Mouse (Mus musculus) fat pad, adult 2 months (tissue): ENCODE measurements around the gene Slc50a1.

Experiments used
- DNase-seq: peaks from one replicate; pipeline ENCODE4 v3.0.0-alpha.2; 2011; ENCODE audit warnings: low read depth, low spot score; ENCODE audit errors: extremely low read depth

The Slc50a1 gene

DNA sequence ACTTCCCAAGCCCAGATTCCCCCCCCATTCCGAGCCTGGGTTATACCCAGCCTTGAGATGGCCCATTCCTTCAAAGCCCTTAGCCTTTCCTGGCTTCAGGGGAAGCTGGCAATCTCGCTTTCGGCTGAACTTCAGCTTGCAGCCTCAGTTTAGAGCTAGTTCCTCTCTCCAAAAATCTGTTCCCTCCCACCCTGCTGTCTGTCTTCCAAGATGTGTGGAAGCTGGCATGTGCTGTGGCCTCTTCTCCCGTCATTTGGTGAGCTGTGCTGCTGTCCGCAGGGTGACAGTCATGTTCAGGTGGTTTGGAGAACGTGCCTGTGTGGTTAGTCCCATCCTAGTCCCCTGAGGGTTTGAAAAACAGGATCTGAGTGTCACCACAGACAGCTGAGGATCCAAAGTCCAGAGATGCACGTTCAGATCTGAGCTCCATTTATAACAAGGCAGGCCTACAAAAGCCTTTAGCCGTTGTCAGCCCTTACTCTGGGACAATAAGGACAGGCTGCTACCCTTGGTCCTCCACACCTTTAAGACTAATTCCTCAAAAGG is 25.4 kb upstream of the Slc50a1 start:
- DNase-seq, result no peak

DNA sequence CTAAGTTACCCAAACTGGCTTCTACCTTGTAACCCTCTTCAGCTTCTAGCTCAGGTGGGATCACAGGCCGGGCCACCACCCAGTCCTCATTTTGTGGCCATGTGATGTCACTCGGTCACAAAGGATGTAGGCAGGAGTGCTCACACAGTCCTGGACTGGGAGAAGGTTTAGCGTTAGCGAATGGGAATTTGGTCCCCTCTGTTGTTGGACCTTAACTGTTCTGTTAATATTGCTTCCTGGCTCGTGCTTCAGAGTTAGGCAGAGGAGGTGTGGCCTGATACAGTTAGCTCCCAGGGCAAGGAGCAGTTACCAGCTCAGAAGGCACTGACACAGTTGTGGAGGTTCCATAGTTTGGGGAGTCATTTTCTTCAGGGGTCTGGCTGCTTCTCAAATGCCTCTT is 23.8 kb upstream of the Slc50a1 start:
- no peak for DNase-seq

DNA sequence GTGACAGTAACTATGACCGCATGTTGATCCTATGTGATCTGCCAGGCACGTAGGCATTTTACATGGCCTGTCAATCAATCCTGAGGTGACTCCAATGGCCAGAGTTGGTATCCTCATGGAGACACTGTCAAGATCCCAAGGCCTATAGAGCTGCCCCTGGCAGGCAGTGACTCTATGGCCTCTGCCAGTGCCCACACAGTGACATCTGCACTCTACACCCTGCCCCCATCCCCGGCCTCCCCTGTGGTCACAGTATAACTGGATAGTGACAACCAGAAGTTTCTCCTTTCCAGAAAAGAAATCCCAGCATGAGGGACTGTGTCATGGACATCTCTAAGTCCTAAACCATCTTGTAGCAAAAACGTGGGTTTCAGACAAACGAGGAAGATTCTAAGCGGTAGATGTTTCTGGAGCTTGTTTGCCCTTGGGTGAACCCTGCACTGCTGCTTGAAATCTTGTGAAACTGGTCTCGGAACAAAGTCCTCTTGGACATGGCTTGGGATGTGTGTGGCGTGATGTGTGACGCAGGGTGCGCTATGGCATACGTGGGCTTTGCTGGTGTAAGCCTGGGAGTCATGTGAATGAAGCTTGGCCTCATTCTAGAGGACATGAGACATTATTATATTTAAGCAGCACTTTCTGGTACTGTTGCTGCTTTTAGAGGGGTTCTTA is 23.0 kb upstream of the Slc50a1 start:
- DNase-seq, result no peak

DNA sequence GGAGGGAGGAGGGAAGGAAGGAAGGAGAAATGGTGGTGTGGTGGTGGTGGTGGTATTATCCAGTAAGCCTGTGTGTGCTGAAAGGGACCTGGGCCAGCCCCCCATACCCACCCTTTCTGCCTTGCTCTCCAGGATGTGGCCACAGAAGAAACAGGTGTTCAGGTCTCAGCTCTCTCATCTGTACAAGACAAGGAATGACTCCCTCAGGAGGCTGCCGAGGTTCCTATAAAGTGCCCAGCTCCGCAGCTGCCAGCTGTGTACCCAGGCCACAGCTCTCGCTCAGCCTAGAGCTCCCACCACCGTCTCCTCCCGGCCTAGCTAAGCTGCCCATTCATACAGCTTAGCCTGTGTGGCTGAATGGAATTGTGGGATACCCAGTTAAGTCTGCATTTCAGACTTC is 21.9 kb upstream of the Slc50a1 start:
- no peak for DNase-seq

DNA sequence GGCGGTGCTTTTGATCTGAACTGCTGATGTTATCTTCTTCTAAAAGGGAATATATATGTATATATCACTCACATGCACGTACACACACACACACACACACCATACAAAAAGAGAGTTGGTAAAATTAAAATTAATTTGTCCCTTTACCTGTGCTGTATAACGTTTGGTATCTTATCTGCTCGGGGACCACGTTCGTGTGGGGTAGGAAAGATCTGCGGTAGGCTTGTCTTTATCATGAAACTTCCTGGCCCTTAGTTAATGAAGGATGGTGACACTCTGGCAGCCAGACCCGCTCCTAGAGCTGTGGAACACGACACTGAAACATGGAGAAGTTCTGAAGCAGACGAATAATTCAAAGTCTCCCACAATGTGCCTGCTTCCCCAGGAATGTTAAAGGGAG is 21.5 kb upstream of the Slc50a1 start:
- no peak for DNase-seq

DNA sequence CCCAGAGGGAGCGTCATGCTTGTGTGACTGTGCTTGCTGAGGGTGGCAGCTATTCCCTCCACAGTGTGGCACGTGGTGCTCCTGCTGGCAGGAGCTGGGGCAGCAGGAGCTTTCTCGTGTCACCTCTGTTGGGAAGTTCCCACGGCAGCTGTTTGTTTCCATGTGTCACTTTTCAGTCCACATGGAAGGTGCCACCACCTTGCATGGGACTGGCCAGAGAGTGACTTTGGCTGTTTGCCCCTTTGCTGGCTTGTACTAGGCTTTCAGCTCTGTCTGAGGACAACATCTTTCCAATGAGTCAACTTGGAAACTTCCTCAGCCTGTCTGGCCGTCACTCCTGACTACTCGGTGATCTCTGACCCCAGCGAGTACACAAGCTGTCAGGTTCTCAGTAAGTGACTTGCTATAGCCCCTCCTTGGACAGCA is 18.1 kb upstream of the Slc50a1 start:
- DNase-seq, result no peak

DNA sequence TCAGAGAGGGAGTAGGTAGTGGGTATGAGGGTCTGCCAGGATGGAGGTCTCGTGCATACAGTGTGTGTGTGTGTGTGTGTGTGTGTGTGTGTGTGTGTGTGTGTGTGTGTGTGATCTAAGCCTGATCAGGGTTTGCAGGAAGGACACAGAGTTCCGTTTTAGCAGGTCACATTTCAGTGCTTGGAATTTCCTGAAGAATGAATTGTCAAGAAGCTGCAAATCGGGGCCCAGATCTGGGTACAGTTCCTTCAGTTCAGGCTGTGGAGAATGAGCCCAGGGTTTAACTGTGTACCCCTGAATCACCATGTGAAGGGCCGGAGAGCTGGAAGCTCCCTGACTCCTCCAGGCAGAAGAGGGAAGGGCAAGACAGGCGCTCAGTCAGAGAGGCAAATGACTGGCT is 16.9 kb upstream of the Slc50a1 start:
- DNase-seq, result no peak

DNA sequence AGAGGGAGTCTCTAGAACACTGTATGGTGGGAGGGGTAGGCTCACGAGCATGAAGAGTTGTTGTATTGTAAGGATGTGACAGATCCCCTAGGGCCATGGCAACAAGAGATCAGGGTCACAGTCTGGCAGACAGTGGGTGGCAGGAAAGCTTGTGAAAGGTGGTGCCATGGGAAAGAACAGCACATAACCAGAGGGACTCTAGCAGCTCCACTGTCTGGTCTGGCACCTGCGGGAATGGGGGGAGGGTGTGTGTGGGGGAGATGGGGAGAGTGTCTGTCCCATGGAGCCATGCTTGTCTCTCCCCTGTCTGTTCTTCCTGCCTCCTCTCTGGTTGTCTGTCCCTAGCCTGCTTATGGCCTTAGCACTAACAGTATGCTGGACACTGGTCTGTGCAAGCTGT is 15.2 kb upstream of the Slc50a1 start:
- DNase-seq, result no peak

DNA sequence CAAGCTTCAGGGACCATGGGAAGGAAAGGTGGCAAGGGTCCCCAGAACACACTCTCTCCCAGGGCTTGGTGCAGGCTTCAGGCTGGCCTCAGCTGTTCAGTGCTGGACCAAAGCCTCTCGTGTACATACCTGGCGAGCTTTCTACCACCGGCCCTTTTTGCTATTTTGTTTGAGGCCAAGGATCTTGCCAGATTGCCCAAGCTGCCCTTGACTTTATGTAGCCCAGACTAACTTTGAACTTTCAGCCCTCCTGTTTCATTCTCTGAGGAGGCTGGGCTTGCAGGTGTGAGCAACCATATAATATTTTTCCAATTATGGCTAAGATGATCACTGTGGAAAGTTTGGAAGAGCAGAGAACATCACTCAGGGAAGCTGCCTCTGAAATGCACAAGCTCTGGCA is 13.9 kb upstream of the Slc50a1 start:
- DNase-seq, result no peak

DNA sequence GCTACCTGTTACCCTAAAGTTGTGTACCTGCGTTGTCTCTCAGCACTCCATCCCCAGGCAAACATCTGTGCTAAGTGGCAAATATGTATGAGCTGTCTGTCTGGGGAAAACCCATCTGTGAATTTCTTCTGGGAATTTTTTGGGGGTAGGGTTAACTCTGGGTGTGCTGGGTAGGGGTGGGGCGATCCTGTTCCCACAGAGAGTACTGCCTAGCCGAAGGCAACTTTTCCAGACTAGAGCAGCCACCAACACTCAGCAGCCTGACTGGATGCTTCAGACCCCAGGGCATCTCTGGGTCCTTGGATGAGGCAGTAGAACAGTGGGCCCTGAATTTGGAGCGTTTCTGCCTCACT is 11.9 kb upstream of the Slc50a1 start:
- no peak for DNase-seq

DNA sequence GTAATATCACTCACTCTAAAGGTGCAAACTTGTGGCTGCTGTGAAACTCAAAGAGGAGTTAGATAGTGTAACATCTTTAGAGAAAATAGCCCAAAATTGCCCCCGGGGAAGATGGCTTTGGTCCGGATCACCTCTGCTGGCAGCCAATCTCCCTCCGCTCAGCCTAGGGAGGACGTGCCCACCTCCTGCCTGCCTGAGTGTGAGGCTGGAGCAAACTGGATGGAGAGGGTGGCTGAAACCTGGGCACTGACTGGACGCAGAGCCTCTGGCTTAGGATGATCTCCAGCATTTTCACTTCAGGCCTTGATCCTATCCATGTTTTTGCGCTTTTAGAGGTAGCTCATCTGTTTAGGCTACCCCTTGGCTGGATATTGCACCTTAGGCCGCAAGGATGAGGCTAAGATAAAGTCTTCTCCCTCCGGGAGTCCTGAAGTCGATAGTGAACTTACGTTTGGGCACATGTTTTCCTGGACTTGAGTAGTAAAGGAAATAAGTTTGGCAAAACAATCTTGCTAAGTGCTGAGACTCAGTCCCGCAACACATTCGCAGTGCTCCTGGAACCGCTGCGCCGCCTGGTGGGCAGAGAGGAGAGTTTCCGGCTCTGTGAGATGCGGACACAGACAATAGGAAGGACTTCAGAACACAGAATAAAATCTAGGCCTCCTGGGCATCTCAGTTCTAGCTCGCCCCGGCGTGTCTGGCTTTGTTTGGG is 11.4 kb upstream of the Slc50a1 start:
- DNase-seq, result no peak

DNA sequence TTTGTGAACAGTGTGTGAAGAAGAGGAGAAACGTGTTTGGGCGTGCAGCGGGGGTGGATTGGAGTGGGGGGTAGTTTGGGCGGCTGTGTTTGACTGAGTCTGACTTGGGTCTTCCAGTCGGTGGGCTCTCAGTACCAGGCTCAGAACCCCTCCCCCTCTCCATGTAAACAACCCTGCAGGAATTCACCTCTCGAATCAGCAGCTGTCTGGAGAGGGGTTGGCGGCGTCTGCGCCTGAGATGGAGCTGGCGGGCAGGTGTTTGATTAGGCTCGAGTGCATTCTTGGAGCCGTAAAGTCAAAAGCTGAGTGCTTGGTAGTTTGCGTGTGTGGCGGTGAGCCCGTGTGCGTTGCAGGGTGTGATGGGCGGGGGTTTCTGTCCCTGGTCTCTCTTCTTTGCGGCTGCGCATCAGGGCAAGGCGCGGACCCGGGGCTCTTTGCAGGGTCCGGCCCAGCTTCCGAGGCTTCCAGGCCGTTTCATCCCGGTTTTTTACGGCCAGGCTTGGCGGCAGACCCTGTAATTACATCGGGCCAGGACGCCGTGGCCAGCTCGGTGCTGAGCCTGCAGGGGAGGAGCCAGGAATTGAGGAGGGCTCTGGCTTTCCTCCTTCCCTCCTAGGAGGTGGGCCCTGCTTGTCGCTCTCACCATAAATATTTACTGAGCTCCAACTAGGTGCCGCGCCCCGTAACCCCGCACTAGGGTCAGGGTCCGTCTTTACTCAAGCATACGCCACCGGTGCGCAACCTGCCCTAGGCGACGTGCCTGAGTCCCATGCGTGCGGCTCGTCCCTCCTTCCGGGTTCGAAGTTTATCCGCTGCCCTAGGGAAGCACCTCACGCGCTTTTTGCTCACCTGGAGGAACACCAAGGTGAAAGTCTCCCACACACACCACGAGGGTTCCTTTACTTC is 10.5 kb upstream of the Slc50a1 start, which contains the start of gene Efna1:
TSS of gene Efna1 (minus strand) at position 537 of the 906 bp plus-strand sequence.
- DNase-seq, result no peak

DNA sequence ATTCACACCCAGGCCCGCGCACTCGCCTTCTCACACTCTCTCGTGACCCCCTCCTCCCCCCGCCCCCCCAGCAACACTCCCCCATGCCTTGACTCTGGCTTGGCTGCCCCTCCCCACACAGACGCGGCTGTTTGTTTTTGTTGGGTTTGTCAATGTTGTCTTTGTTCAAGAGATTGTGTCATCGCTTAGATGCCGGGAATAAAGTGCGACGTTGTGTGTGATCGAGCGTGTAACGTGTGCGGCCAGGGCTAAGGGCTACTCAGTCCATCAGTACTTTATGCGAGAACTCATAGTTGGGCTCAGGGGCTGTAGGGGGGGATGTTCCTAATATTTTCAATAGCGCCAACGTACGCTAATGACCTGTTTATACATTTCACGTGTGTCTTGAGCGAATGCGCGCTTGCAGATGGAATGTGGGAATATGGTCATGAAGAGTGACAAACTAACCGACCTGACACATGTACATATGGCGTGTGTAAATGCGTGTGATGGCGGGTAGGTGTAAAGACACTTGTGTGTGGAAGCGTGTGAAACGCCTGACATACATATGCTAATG is 9.8 kb upstream of the Slc50a1 start:
- DNase-seq, result no peak

DNA sequence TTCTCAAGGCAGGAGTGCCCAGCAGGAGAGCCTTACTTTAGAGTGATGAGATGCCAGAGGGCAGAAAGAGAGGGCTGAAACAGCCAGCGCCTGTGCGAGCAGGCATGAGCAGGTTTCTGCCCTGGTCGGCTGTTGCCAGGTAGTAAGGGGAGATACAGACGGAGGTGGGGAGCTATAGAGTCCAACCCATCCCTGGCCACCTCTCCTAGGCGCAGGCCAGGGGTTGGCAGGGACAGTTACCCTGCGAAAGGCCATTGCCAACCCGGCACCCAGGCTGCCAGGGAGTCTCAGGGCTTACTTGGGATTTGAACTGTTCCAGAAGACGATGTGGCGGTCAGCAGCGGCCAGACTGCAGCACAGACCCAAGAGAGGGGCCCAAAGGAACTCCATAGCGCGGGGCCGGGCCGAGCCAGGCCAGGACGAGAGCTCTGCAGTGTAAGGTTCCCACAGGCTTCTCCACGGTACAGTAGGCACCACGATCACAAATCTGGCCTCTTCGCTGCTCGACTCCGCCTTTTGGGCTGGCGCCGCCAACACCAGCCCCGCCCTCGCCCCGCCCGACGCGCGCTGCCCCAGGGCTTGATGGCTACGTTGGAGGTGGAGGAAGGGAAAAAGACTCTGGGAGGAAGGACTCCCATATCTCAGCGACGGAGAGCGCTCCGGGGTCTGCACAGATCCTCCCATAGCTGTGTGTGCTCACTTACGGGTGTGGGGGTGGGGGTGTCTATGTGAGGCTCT is 9.0 kb upstream of the Slc50a1 start:
- no peak for DNase-seq

DNA sequence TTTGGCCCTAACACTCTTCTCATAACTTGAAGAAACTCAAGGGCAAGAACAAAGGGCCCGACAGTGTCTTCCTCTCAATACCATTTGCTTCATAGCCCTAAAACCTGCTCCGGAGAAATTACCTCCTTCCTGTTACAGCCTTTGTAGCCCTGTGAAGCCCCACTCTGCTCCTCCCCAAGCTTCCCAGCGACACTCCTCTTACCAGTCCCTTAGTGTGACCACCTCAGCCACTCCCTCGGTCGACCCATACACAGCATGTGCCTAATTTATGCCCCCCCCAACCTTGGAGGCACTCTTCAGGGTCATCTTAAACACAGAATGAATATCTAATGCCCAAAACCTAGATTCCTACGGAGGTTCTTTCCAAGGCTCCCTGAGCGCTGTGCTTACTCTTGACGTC is 8.3 kb upstream of the Slc50a1 start:
- DNase-seq, result no peak

DNA sequence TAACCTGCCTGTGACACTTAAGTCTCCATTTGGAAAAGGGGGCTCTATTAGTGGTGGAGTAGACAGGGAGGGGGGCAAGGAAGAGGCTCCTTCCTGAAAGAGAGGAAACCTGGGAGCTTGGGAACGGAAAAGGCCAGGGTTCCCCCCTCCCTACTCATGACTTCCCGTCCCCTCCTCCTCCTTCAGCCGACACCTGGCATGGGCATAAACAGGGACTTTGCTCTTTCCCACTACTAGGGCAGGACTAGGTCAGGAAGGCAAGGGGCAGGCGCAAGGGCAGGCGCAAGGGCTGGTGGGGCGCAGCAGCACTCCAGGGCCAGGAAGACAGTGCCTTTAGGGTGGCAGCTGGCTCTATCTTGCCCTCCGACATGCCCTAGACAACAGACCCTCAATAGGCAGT is 7.7 kb upstream of the Slc50a1 start:
- DNase-seq, result no peak

DNA sequence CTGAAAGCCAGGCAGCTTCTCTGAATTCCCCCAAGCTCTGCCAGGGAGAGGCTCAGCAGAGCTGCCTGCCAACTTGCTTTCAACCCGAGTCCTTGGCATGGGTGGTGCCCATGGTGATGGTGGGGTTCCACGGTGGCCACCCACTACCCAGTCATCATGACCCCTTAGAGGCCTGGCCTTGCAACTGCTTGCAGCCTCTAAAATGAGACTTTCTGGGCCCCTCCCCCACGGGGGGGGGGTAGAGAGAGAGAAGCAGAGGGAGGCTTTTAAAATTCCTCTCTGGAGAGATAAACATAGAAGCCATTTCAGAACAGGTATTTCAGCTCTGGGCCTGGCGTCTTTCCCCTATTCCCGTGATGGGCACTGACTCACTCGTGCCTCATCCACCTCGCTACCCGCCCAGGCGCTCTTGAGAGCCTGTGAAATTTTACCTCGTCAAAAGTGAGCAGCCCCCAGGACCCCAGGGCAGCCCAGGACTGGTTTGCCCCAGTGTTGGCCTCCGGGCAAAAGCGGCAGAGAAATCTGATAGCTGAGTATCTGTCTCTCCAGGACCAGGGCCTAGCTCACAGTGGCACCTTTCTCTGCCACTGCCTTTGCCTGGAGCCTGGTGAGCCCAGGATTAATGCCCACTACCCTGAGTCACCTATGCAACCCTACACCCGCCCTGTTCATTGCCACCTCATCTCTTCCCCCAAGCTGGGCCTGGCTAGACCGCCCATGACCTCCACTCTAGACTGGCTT is 7.1 kb upstream of the Slc50a1 start:
- DNase-seq, result no peak

DNA sequence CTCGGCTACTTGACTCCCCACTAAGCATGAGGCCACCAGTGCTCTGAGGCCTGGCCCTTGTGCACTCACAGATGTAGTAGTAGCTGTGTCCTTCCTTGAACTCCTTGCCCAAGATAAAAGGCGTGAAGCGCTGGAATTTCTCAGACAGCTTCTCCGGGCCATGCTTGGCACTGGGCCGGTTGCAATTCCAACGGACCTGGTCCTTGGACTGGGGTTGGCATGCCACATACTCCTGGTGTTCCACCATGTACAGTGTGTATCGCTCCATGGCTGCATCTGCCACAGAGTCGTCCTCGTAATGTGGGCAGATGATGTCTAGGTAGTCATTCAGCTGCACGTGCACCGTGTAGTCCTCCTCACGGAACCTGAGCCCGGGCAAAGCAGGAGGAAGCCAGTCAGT is 5.7 kb upstream of the Slc50a1 start:
- no peak for DNase-seq

DNA sequence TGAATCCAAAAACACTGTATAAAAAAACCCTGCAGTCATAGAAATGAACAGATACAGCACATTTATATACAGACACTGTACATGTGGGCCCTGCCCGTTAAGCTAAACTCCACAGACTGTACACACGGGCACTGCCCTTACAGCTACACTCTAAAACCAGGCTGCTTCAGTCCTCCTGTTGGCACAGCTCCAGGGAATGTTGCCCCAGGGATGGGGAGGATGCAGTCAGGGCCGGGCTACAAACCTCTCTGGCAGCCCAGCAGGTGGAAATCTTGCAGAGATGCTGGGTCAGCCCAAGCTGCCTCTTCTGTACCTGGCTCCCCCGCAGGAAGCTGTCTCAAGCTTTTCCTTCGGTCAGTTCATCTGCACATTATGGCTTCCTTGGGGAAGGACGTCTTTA is 1.4 kb upstream of the Slc50a1 start:
- no peak for DNase-seq

DNA sequence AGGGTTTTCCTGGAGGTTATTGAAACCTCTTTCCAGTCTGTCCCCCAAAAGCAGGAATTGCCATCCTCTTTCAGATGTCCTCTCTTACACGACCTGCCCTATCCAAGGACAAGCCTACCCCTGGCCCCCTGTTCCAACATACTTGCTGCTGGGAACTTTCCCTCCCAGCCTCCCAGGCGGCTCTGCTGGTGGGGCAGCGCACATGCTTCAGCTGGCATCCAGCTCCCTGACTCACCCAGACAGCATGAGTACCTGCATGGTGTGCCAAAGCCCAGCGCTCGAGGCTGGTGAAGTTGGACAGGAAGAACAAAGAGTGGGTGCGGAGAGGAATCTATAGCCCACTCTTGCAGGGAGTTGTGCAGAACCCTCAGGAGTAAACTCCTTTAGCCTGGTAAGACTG is 521 bp upstream of the Slc50a1 start:
- DNase-seq, result peak; percentile 89
